Mouse (Mus musculus) embryonic facial prominence, embryonic 14.5 days (tissue): ENCODE data around the gene Vav1. TPM values are rescaled to one million over a fixed set of nuclear protein-coding genes. Genes with fewer than 3 reads are reported as not detected.

Experiments used
- ATAC-seq: fragments of 200-750 bp; cut with Nextera tagmentation; 2 replicates; pipeline ENCODE4 v1.8.0; 2017; ENCODE audit warnings: low read depth, moderate number of reproducible peaks, moderate TSS enrichment
- DNase-seq: peaks from one replicate; pipeline ENCODE4 v3.0.0-alpha.2; 2015; ENCODE audit warnings: low spot score
- H3K27ac ChIP-seq: fragments of 300-500 bp; sonication (generic); replicated peaks from 2 replicates; pipeline ENCODE4 v1.5.1; 2014; ENCODE audit warnings: low read depth, mild to moderate bottlenecking, low read length, moderate library complexity
- H3K27me3 ChIP-seq: fragments of 300-500 bp; sonication (generic); replicated peaks from 2 replicates; pipeline ENCODE4 v1.6.1; 2014; ENCODE audit warnings: low read length; ENCODE audit not compliant: control insufficient read depth, insufficient read depth
- H3K36me3 ChIP-seq: fragments of 300-500 bp; sonication (generic); 2 replicates; pipeline ENCODE4 v1.6.1; 2014; ENCODE audit warnings: low read length, mixed read lengths; ENCODE audit not compliant: control insufficient read depth, insufficient read depth
- H3K4me1 ChIP-seq: fragments of 300-500 bp; sonication (generic); 2 replicates; pipeline ENCODE4 v1.6.1; 2014; ENCODE audit warnings: antibody characterized with exemption, low read length; ENCODE audit not compliant: control insufficient read depth, insufficient read depth
- H3K4me2 ChIP-seq: fragments of 300-500 bp; sonication (generic); 2 replicates; pipeline ENCODE4 v1.6.1; 2014; ENCODE audit warnings: low read depth, mild to moderate bottlenecking, low read length, moderate library complexity, mixed read lengths
- H3K4me3 ChIP-seq: fragments of 300-500 bp; sonication (generic); 2 replicates; pipeline ENCODE4 v1.5.1; 2014; ENCODE audit warnings: low read depth, mild to moderate bottlenecking, low read length
- H3K9ac ChIP-seq: fragments of 300-500 bp; sonication (generic); 2 replicates; pipeline ENCODE4 v1.6.1; 2014; ENCODE audit warnings: low read depth, mild to moderate bottlenecking, low read length, moderate library complexity, mixed read lengths
- H3K9me3 ChIP-seq: fragments of 300-500 bp; sonication (generic); 2 replicates; pipeline ENCODE4 v1.6.1; 2016; ENCODE audit warnings: low read length; ENCODE audit not compliant: control insufficient read depth
- WGBS: fragments of 180-500 bp; shearing (Covaris S2); extraction: QIAGEN DNeasy Blood & Tissue Kit; methylation state at CpG from one replicate; pipeline ENCODE4 v1.1.7; 2014; 5-methylcytosine and 5-hydroxymethylcytosine counted together
- polyA plus RNA-seq: library from polyadenylated mRNA; unstranded; fragments of >200 nt; fragmentation: Nextera tagmentation; extraction: Ambion mirVana; gene quantifications from 2 replicates; pipeline ENCODE4 v1.2.1, GENCODE M21; 2014

Vav1 gene
- polyA plus RNA-seq, 1 experiment from 2014 or later = 4.0 TPM

DNA sequence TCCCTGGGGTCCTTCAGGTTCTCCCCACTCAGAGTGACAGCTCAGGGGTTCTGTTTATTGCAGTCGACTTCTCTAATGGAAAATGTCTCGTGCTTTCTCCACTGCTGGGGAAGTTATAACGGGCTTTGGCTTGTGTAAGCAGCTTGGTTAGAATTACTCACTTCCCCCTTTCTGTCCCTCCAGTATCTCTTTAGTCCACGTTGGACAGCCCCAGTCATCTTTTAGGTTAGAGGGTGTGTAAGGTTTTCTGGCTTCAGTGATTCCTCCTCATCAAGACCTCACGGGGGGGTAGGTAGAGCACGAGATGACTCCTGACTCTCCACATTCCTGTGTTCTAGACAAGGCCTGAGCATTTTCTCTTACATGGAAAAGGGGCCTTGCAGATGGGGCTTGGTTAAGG lies 68.1 kb downstream of the Vav1 start:
- ATAC-seq (no peak), DNase-seq (no peak)
- H3K4me3 ChIP-seq = no peak overlapping the region
- no peaks in the 10 kb centered on the region for H3K36me3 ChIP-seq
- no peaks in the 10 kb centered on the region for H3K9me3 ChIP-seq
- H3K4me2 ChIP-seq = no peak overlapping the region
- no peak overlapping the region for H3K27ac ChIP-seq
- H3K4me1 ChIP-seq = no peaks in the 10 kb centered on the region
- H3K9ac ChIP-seq = no peak overlapping the region
- 66% methylated on average over 6 of the region's 6 CpGs for WGBS
- H3K27me3 ChIP-seq = no peaks in the 10 kb centered on the region

DNA sequence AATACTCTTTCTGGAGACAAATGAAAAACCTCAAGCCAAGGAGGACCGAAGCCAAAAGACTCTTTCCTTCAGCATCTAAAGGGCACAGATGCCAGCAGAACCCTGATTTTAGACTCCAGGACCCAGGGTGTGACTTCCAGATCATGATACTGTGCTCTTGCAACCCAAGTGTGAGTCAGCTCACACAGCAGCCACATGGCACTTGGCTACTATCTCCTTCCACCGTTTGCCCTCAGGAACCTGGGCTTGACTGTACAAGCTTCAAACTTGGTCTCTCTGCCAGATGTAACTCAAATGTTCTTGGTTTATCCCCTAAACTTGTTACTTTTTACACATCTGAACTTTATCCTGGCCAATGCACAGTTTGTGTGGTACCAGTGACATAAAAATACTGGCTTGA lies 68.9 kb downstream of the Vav1 start:
- Histone ChIP-seq H3K27me3 (no peaks in the 10 kb centered on the region), H3K27ac (no peak overlapping the region), H3K9me3 (no peaks in the 10 kb centered on the region), H3K9ac (no peak overlapping the region), H3K4me3 (no peak overlapping the region), H3K4me2 (no peak overlapping the region), H3K36me3 (no peaks in the 10 kb centered on the region), H3K4me1 (no peaks in the 10 kb centered on the region)
- ATAC-seq (no peak), DNase-seq (no peak)
- WGBS = 86% methylated on average over 2 of the region's 2 CpGs

DNA sequence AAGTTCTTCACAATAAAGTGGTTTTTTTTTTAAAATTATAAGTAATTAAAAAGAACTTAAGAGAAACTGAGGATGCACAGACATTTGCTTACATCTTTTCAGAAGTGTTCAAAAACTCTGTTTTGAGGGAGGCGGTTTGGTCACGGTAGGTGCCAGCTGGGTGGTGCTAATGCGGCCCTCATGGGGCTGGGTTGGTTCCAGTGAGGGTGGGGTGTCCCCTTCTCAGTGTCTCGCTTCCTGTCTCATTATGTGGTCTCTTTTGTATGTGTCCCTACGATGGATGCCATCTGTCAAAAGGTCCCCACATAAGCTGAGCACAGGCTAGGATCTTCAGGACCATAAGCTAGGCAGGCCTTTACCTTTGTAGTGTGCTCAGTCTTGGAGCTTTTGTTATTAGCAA lies 70.2 kb downstream of the Vav1 start:
- Histone ChIP-seq H3K9ac (no peak overlapping the region), H3K9me3 (no peaks in the 10 kb centered on the region), H3K36me3 (no peaks in the 10 kb centered on the region), H3K27me3 (no peaks in the 10 kb centered on the region), H3K4me2 (no peak overlapping the region), H3K27ac (no peak overlapping the region), H3K4me3 (no peak overlapping the region), H3K4me1 (no peaks in the 10 kb centered on the region)
- no peak for DNase-seq
- WGBS = 71% methylated on average over 5 of the region's 5 CpGs
- no peak for ATAC-seq

DNA sequence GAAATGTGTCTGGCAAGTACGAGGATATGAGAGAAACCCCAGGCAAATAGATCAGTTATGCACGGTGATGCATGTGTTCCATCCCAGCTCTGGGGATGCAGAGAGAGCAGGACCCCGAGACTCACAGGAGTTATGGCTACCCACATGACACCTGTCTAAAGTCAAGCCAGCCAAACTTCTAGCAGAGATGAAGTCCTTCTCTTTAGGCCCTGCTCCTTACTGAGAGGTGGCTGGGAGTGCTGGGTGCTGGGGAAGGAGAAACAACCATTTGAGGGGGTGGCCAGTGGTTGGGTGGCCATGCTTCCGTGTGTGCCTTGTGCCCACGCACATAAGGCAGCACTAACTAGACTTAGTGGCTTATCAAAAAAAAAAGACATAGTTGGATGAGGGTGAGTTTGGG lies 71.3 kb downstream of the Vav1 start:
- H3K9ac ChIP-seq = no peak overlapping the region
- no peak overlapping the region for H3K4me2 ChIP-seq
- H3K9me3 ChIP-seq = no peaks in the 10 kb centered on the region
- no peaks in the 10 kb centered on the region for H3K27me3 ChIP-seq
- no peak overlapping the region for H3K27ac ChIP-seq
- no peak overlapping the region for H3K4me3 ChIP-seq
- DNase-seq (no peak), ATAC-seq (no peak)
- 86% methylated on average over 5 of the region's 5 CpGs for whole genome bisulfite sequencing
- no peaks in the 10 kb centered on the region for H3K4me1 ChIP-seq
- no peaks in the 10 kb centered on the region for H3K36me3 ChIP-seq

DNA sequence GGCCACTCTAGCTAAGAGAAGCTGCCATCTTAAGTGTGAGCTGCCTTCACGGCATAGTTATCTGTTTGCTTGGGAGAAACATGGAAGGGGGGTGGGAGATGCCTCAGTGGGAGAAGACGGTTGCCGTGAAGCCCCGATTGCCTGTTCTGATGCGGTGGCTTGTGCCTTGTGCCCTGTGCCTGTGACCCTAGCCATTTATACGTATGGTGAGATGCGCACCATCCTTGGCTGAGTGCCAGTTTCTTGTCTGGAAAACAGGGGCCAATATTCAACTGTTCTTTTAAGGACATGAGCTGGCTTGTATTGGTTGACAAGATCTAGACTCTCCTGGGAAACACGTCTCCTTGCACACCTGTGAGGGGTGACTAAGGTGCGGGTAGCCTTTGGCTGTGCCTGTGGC lies 72.2 kb downstream of the Vav1 start:
- Histone ChIP-seq H3K4me3 (no peak overlapping the region), H3K9me3 (no peaks in the 10 kb centered on the region), H3K36me3 (no peaks in the 10 kb centered on the region), H3K4me2 (no peak overlapping the region), H3K9ac (no peak overlapping the region), H3K27ac (no peak overlapping the region), H3K4me1 (no peaks in the 10 kb centered on the region), H3K27me3 (no peaks in the 10 kb centered on the region)
- 86% methylated on average over 9 of the region's 9 CpGs for WGBS
- ATAC-seq = no peak
- no peak for DNase-seq

DNA sequence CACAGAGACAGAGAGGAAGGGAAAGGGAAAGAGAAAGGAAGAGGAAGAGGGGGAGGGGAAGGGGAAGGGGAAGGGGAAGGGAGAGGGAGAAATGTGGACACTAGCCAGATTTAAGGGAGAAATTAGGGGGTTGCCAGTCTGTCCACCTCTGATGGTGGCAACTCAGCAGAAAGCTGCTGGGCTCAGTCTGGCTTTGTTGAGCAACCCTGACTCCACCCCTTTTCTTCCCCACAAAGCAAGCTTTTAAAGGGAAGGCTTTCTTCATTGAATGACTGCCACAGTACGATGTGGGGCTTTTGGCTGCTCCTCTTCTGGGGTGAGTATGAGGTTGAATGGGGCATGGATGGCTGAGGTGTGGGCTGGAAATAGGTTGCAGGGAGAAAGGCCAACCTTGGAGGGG lies 79.5 kb downstream of the Vav1 start, which contains the start of gene Adgre1:
Gene Adgre1, plus strand, starts transcription at position 251 of the 400 bp plus-strand sequence.
- ATAC-seq (no peak), DNase-seq (no peak)
- Histone ChIP-seq H3K27me3 (no peaks in the 10 kb centered on the region), H3K36me3 (no peaks in the 10 kb centered on the region), H3K4me3 (no peak within 1 kb of the TSS), H3K4me2 (no peak within 1 kb of the TSS), H3K4me1 (no peaks in the 10 kb centered on the region), H3K9ac (no peak within 1 kb of the TSS), H3K9me3 (no peaks in the 10 kb centered on the region), H3K27ac (no peak within 1 kb of the TSS)
- WGBS = 18% methylated on average over 1 of the region's 1 CpGs

DNA sequence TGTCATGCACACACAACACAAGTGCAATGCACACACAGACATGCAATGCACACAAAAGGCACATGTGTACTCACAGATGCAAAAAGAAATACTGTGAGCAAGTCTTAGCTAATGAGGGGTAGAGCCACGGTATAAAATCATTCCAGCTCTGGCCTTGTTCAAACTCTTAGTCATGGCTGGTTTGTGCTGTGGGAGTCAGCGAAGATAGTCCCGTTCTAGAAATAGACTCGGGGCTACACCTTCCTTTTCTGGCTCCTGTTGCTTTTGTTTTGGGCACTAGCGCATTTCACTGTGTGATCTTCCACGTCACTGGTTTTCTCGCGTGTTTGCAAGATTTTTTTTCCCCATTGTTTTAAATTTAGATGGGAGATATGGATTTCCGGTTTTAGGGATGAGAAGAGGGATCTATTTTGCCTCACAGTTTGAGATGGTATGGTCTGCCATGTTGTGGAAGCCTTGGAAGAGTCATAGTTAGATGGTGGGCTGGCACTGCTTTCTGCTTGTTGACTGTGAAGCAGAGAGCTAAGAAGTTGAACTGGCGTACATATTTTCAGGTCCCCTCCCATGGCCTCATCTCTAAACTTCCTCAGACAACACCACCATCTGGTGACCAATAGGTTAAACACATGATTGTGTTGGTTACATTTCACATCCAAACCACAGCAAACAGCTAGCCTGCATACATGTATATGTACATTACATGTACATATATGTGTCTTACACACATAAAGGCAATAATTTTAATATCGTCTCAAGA lies 80.8 kb downstream of the Vav1 start:
- Histone ChIP-seq H3K4me1 (no peaks in the 10 kb centered on the region), H3K27ac (no peak overlapping the region), H3K36me3 (no peaks in the 10 kb centered on the region), H3K4me2 (no peak overlapping the region), H3K4me3 (no peak overlapping the region), H3K9me3 (no peaks in the 10 kb centered on the region), H3K9ac (no peak overlapping the region), H3K27me3 (no peaks in the 10 kb centered on the region)
- 86% methylated on average over 11 of the region's 11 CpGs for whole genome bisulfite sequencing
- DNase-seq (no peak), ATAC-seq (no peak)

Other genes starting within 250 kb of the Vav1 start
- gene Khsrp, start 247.6 kb upstream of the Vav1 start, polyA plus RNA-seq = 43.5 and 44.9 TPM in 2 replicates
- not detected in 2 replicates for gene Slc25a41, start 237.4 kb upstream of the Vav1 start, polyA plus RNA-seq
- 5.5 and 8.1 TPM in 2 replicates for gene Crb3, start 220.0 kb upstream of the Vav1 start, polyA plus RNA-seq
- gene Slc25a23, start 219.2 kb upstream of the Vav1 start, polyA plus RNA-seq = 6.9 and 7.8 TPM in 2 replicates
- 1.6 and 2.1 TPM in 2 replicates for gene Dennd1c, start 200.6 kb upstream of the Vav1 start, polyA plus RNA-seq
- gene Tubb4a, start 191.3 kb upstream of the Vav1 start, polyA plus RNA-seq = 22.9 and 28.7 TPM in 2 replicates
- 4.1 and 5.0 TPM in 2 replicates for gene Tnfsf9, start 173.8 kb upstream of the Vav1 start, polyA plus RNA-seq
- not detected in 2 replicates for gene Cd70, start 129.3 kb upstream of the Vav1 start, polyA plus RNA-seq
- gene Tnfsf14, start 84.9 kb upstream of the Vav1 start, polyA plus RNA-seq = 0.08 TPM in 1 of 2 replicates, not detected in the other
- 2.0 and 4.6 TPM in 2 replicates for gene C3, start 51.0 kb upstream of the Vav1 start, polyA plus RNA-seq
- gene Gpr108, start 30.7 kb upstream of the Vav1 start, polyA plus RNA-seq = 36.9 and 37.1 TPM in 2 replicates
- gene Trip10, start 29.6 kb upstream of the Vav1 start, polyA plus RNA-seq = 32.3 and 36.0 TPM in 2 replicates
- 9.8 and 11.5 TPM in 2 replicates for gene Adgre1, start 79.6 kb downstream of the Vav1 start, polyA plus RNA-seq